Mouse (Mus musculus): ENCODE measurements around the gene Klhl7.

The Klhl7 gene

GRCm38 (mm10) chr5:24167263-24167662 is 66.9 kb downstream of the Klhl7 start:
- in situ Hi-C loops (cut with MboI, MseI), result no loop called here

- in situ Hi-C loops (cut with MboI, MseI), result no loop called here
These were observed 69.5 kb downstream of the Klhl7 start for GRCm38 (mm10) chr5:24169881-24170280.

- in situ Hi-C loops (cut with MboI, MseI), result no loop called here
These were observed 71.7 kb downstream of the Klhl7 start for GRCm38 (mm10) chr5:24172092-24172491.

GRCm38 (mm10) chr5:24181514-24182295 is 81.3 kb downstream of the Klhl7 start:
- in situ Hi-C loops (cut with MboI, MseI), result no loop called here

GRCm38 (mm10) chr5:24182296-24182734 is 81.9 kb downstream of the Klhl7 start:
- in situ Hi-C loops (cut with MboI, MseI), result no loop called here

- in situ Hi-C loops (cut with MboI, MseI), result no loop called here
These were observed 82.7 kb downstream of the Klhl7 start for GRCm38 (mm10) chr5:24183096-24183495.

GRCm38 (mm10) chr5:24184011-24184410 is 83.6 kb downstream of the Klhl7 start:
- in situ Hi-C loops (cut with MboI, MseI), result no loop called here

GRCm38 (mm10) chr5:24188476-24188875 is 88.1 kb downstream of the Klhl7 start:
- in situ Hi-C loops (cut with MboI, MseI), result no loop called here

- in situ Hi-C loops (cut with MboI, MseI), result no loop called here
These were observed 91.4 kb downstream of the Klhl7 start for GRCm38 (mm10) chr5:24191821-24192220.

GRCm38 (mm10) chr5:24201006-24201405 is 100.6 kb downstream of the Klhl7 start:
- in situ Hi-C loops (cut with MboI, MseI), result no loop called here

GRCm38 (mm10) chr5:24202492-24202891 is 102.1 kb downstream of the Klhl7 start:
- in situ Hi-C loops (cut with MboI, MseI), result no loop called here

GRCm38 (mm10) chr5:24203266-24203665 is 102.9 kb downstream of the Klhl7 start:
- in situ Hi-C loops (cut with MboI, MseI), result no loop called here

GRCm38 (mm10) chr5:24207965-24208364 is 107.6 kb downstream of the Klhl7 start:
- in situ Hi-C loops (cut with MboI, MseI), result no loop called here

- in situ Hi-C loops (cut with MboI, MseI), result no loop called here
These were observed 108.1 kb downstream of the Klhl7 start for GRCm38 (mm10) chr5:24208505-24208904.

All from T-helper 17 cell (primary cell).